Mouse (Mus musculus) embryonic fibroblast, embryonic 13.5 days (primary cell): ENCODE data around the gene Itln1.

Experiments
- CTCF ChIP-seq: IDR thresholded peaks from 2 replicates; pipeline ENCODE4 v1.5.1; 2011; ENCODE audit warnings: mild to moderate bottlenecking, control low read depth, low read length, moderate library complexity, borderline replicate concordance; ENCODE audit not compliant: insufficient read depth
- POLR2A ChIP-seq: IDR thresholded peaks from 2 replicates; pipeline ENCODE4 v1.6.1; 2011; ENCODE audit warnings: low read depth, mild to moderate bottlenecking, control low read depth, low read length, moderate library complexity

DNA sequence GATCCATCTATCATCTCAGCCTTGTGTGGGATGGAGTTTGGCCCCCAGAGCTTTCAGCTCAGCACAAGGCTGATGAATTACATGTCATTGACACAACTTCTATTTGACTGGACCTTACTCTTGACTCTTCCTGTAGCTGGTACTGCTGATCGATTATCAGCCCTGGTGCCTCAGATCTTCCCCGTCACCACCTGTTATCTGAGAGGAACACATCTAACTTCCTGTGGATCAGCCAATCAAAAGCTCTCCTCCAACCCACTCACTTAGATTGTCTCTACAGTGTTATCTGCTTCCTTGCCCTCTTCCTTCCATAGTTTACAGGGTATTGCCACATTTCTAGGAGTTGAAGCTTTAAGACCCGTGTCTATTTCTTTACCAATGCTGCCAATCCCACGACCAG lies 30.8 kb upstream of the Itln1 start:
- no peak for TF ChIP-seq CTCF
- TF ChIP-seq POLR2A, result no peak
